Mouse (Mus musculus) C2C12 (cell line): Measurements from ENCODE around the gene Cpm.

Source experiments
- CEBPB ChIP-seq: IDR thresholded peaks from one replicate; pipeline ENCODE4 v1.6.1; 2011; ENCODE audit warnings: low read depth, mild to moderate bottlenecking, control low read depth, moderate library complexity
- CTCF ChIP-seq: IDR thresholded peaks from one replicate; pipeline ENCODE4 v1.5.1; 2011; ENCODE audit not compliant: control insufficient read depth, insufficient read depth, insufficient read length
- FOSL1 ChIP-seq: IDR thresholded peaks from one replicate; pipeline ENCODE4 v1.8.0; 2011; ENCODE audit warnings: mild to moderate bottlenecking, low read length; ENCODE audit not compliant: poor library complexity, insufficient read depth, severe bottlenecking
- MAX ChIP-seq: IDR thresholded peaks from one replicate; pipeline ENCODE4 v1.6.1; 2011; ENCODE audit warnings: mild to moderate bottlenecking, control low read depth
- MYOD1 ChIP-seq: IDR thresholded peaks from one replicate; pipeline ENCODE4 v1.6.1; 2011; ENCODE audit warnings: low read depth; ENCODE audit not compliant: control insufficient read depth, insufficient read length
- MYOG ChIP-seq: IDR thresholded peaks from one replicate; pipeline ENCODE4 v1.6.1; 2011; ENCODE audit not compliant: control insufficient read depth, insufficient read length; ENCODE audit errors: extremely low read depth
- USF1 ChIP-seq: IDR thresholded peaks from one replicate; pipeline ENCODE4 v1.6.1; 2011; ENCODE audit warnings: low read depth, mild to moderate bottlenecking, control low read depth, moderate library complexity

DNA sequence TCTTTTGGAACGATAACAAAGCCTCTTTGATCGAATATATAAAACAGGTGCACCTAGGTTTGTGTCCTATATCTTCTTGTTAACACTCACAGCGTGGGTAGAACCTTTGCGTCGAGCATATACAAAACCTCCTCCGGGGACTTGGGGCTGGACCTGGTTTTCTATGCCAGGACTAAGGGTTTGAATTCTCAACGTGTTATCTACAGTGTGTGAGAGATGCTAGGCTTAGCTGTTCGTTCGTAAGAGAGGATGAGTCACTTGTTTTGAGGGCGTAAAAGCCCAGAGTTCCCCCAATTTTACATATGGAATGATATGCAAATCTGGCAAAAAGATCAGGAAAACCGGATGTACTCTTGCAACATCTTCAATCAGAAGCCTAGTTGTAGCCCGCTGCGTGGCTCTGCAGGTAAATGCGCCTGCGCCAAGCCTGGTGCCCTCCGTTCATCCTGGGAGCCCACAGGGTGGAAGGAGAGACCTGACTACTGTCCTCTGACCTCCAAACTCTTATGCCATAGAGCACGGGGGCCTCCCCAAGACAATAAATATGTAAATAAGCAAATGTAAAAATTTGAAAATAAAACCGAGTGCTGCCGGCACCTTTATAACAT is 46.8 kb downstream of the Cpm start:
- TF ChIP-seq MYOD1: no peak
- no peak for TF ChIP-seq CEBPB
- TF ChIP-seq CTCF: no peak
- no peak for TF ChIP-seq FOSL1
- no peak for TF ChIP-seq USF1
- no peak for TF ChIP-seq MAX
- no peak for TF ChIP-seq MYOG
